Mouse (Mus musculus) limb, embryonic 15.5 days (tissue): ENCODE measurements around the gene Gm49711. TPM values are rescaled to one million over a fixed set of nuclear protein-coding genes. Genes with fewer than 3 reads are reported as not detected.

Experiments
- ATAC-seq: fragments of 200-750 bp; cut with Nextera tagmentation; 2 replicates; pipeline ENCODE4 v1.8.0; 2017; ENCODE audit warnings: low read depth, moderate TSS enrichment; ENCODE audit not compliant: insufficient number of reproducible peaks, low FRiP score, low TSS enrichment
- H3K27ac ChIP-seq: fragments of 300-500 bp; sonication (generic); 2 replicates; pipeline ENCODE4 v1.5.1; 2015; ENCODE audit warnings: moderate library complexity, mild to moderate bottlenecking, inconsistent platforms
- H3K27me3 ChIP-seq: fragments of 300-500 bp; sonication (generic); 2 replicates; pipeline ENCODE4 v1.6.1; 2015; ENCODE audit warnings: inconsistent platforms
- H3K36me3 ChIP-seq: fragments of 300-500 bp; sonication (generic); 2 replicates; pipeline ENCODE4 v1.6.1; 2015; ENCODE audit warnings: inconsistent platforms
- H3K4me1 ChIP-seq: fragments of 300-500 bp; sonication (generic); 2 replicates; pipeline ENCODE4 v1.6.1; 2015; ENCODE audit warnings: inconsistent platforms
- H3K4me2 ChIP-seq: fragments of 300-500 bp; sonication (generic); 2 replicates; pipeline ENCODE4 v1.6.1; 2015; ENCODE audit warnings: mild to moderate bottlenecking, inconsistent platforms
- H3K4me3 ChIP-seq: fragments of 300-500 bp; sonication (generic); 2 replicates; pipeline ENCODE4 v1.5.1; 2015; ENCODE audit warnings: mild to moderate bottlenecking, inconsistent platforms
- H3K9ac ChIP-seq: fragments of 300-500 bp; sonication (generic); 2 replicates; pipeline ENCODE4 v1.6.1; 2015; ENCODE audit warnings: inconsistent platforms
- H3K9me3 ChIP-seq: fragments of 300-500 bp; sonication (generic); 2 replicates; pipeline ENCODE4 v1.6.1; 2016; ENCODE audit warnings: inconsistent platforms
- WGBS: fragments of 180-500 bp; shearing (Covaris S2); methylation state at CpG from one replicate; pipeline ENCODE4 v1.1.7; 2015; 5-methylcytosine and 5-hydroxymethylcytosine counted together
- polyA plus RNA-seq: library from polyadenylated mRNA; unstranded; fragments of >200 nt; fragmentation: Nextera tagmentation; extraction: Ambion mirVana; gene quantifications from 2 replicates; pipeline ENCODE4 v1.2.1, GENCODE M21; 2015

Gm49711 gene
- polyA plus RNA-seq, 1 experiment from 2014 or later, result 0.27 TPM

- ATAC-seq, result no peak
Observed at GRCm38 (mm10) chr16:92039421-92039820, 18.7 kb upstream of the Gm49711 start.

DNA sequence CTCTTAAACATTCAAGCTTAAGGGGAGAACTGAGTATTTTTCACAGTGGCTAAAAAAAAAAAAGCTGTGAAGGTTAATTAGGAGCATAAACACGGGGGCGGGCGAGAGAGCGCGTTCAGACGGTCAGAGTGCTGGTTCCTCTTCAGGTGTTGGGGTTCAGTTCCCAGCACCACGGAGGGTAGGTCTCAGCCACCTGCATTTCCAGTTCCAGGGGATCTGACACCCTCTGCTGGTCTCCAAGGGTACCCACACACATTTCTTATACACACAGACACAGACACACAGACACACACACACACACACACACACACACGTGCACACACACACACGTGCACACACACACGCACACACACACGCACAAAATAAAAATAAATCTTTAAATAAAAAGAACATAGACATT is 18.1 kb upstream of the Gm49711 start:
- Histone ChIP-seq H3K4me2 (no peak overlapping the region), H3K9ac (no peak overlapping the region), H3K9me3 (no peaks in the 10 kb centered on the region), H3K4me3 (no peak overlapping the region), H3K27ac (no peak overlapping the region), H3K27me3 (no peaks in the 10 kb centered on the region), H3K4me1 (no peaks in the 10 kb centered on the region), H3K36me3 (no peaks in the 10 kb centered on the region)
- ATAC-seq, result no peak
- WGBS, result 94% methylated on average over 11 of the region's 11 CpGs

More at GRCm38 (mm10) chr16:92039421-92039820, 18.7 kb upstream of the Gm49711 start:
- Histone ChIP-seq H3K4me2 (no peak overlapping the region), H3K27me3 (no peaks in the 10 kb centered on the region), H3K36me3 (no peaks in the 10 kb centered on the region), H3K9me3 (no peaks in the 10 kb centered on the region), H3K9ac (no peak overlapping the region), H3K4me3 (no peak overlapping the region), H3K27ac (no peak overlapping the region), H3K4me1 (no peaks in the 10 kb centered on the region)
- 82% methylated on average over 7 of the region's 7 CpGs for WGBS

- Histone ChIP-seq H3K9me3 (no peaks in the 10 kb centered on the region), H3K36me3 (no peaks in the 10 kb centered on the region), H3K27ac (no peak overlapping the region), H3K27me3 (no peaks in the 10 kb centered on the region), H3K4me3 (no peak overlapping the region), H3K9ac (no peak overlapping the region), H3K4me1 (no peaks in the 10 kb centered on the region), H3K4me2 (no peak overlapping the region)
- no peak for ATAC-seq
- WGBS, result 80% methylated on average over 7 of the region's 7 CpGs
Observed at GRCm38 (mm10) chr16:92051777-92052310, 6.3 kb upstream of the Gm49711 start.

DNA sequence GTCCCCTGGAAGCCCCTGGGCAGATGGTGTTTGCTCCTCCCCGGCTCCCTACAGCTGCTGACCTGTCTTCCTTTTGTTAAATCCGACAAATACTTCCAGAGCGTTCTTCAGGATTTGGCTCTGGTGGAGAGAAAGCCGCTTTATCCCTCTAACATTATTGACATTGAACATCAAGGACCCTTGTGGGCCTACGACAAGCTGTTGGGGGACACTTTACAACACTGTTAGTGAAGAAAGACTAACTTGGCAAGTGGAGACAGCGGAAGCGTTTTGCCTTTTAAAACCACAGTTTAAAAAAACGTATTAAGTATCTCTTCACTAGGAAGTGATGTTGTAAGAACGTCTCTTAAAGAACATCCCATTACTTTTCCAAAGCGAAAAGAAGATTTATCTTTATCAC is 5.5 kb upstream of the Gm49711 start:
- H3K4me1 ChIP-seq, result no peaks in the 10 kb centered on the region
- H3K27me3 ChIP-seq, result no peaks in the 10 kb centered on the region
- H3K36me3 ChIP-seq, result no peaks in the 10 kb centered on the region
- no peak overlapping the region for H3K27ac ChIP-seq
- H3K4me3 ChIP-seq, result no peak overlapping the region
- no peak for ATAC-seq
- H3K9ac ChIP-seq, result no peak overlapping the region
- no peak overlapping the region for H3K4me2 ChIP-seq
- WGBS, result 79% methylated on average over 10 of the region's 10 CpGs
- no peaks in the 10 kb centered on the region for H3K9me3 ChIP-seq

GRCm38 (mm10) chr16:92056711-92057110 is 1.4 kb upstream of the Gm49711 start:
- Histone ChIP-seq H3K9me3 (no peaks in the 10 kb centered on the region), H3K36me3 (peaks cover 10% of the 10 kb centered on the region), H3K27me3 (no peaks in the 10 kb centered on the region), H3K9ac (no peak overlapping the region), H3K4me2 (no peak overlapping the region), H3K4me3 (no peak overlapping the region), H3K27ac (no peak overlapping the region), H3K4me1 (peaks cover 12% of the 10 kb centered on the region; the same call in 1 of the 2 replicates)
- WGBS, result 57% methylated on average over 2 of the region's 2 CpGs
- no peak for ATAC-seq

DNA sequence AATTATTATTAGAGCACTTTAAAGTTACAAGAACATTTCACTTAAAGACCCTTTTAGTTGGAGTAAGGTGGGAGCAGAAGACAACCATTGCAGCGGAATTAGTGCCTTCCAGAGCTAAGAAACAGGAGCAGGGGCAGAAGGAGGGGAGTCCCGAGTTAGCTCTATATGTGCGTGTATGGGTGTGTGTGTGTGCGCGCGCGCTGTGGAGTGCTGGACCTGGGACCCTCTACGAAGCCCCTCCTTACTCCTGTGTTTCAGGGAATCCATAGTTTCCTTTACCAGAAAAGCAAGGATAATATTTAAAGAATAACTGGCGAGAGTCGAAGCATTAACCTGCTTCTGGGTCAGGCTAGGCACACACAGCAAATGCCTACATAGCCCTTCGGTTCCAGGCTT is 662 bp upstream of the Gm49711 start:
- H3K36me3 ChIP-seq, result peaks cover 15% of the 10 kb centered on the region
- peaks cover 12% of the 10 kb centered on the region; the same call in 1 of the 2 replicates for H3K4me1 ChIP-seq
- H3K9ac ChIP-seq, result peak overlapping the region; percentile 54
- H3K4me2 ChIP-seq, result peak overlapping the region; percentile 86
- no peaks in the 10 kb centered on the region for H3K27me3 ChIP-seq
- H3K27ac ChIP-seq, result peak overlapping the region; percentile 86
- no peak for ATAC-seq
- H3K4me3 ChIP-seq, result peak overlapping the region; percentile 88
- H3K9me3 ChIP-seq, result no peaks in the 10 kb centered on the region
- 2% methylated on average over 11 of the region's 11 CpGs for WGBS

GRCm38 (mm10) chr16:92058644-92059620 is 816 bp downstream of the Gm49711 start:
- peak overlapping the region; percentile 86 for H3K4me2 ChIP-seq
- WGBS, result 2% methylated on average over 46 of the region's 63 CpGs
- peak overlapping the region; percentile 59 for H3K9ac ChIP-seq
- H3K27ac ChIP-seq, result no peak overlapping the region
- H3K9me3 ChIP-seq, result no peaks in the 10 kb centered on the region
- ATAC-seq, result no peak
- H3K4me1 ChIP-seq, result peaks cover 12% of the 10 kb centered on the region; the same call in 1 of the 2 replicates
- peaks cover 23% of the 10 kb centered on the region for H3K36me3 ChIP-seq
- H3K4me3 ChIP-seq, result peak overlapping the region; percentile 88
- no peaks in the 10 kb centered on the region for H3K27me3 ChIP-seq

GRCm38 (mm10) chr16:92060213-92060612 is 2.1 kb downstream of the Gm49711 start:
- Histone ChIP-seq H3K4me2 (peak overlapping the region; percentile 86; the same call in 1 of the 2 replicates), H3K9me3 (no peaks in the 10 kb centered on the region), H3K4me3 (peak overlapping the region; percentile 9; the same call in 1 of the 2 replicates), H3K27me3 (no peaks in the 10 kb centered on the region), H3K4me1 (peaks cover 12% of the 10 kb centered on the region; the same call in 1 of the 2 replicates), H3K27ac (no peak overlapping the region), H3K9ac (no peak overlapping the region), H3K36me3 (peaks cover 23% of the 10 kb centered on the region)
- ATAC-seq, result no peak
- WGBS, result 73% methylated on average over 3 of the region's 3 CpGs

DNA sequence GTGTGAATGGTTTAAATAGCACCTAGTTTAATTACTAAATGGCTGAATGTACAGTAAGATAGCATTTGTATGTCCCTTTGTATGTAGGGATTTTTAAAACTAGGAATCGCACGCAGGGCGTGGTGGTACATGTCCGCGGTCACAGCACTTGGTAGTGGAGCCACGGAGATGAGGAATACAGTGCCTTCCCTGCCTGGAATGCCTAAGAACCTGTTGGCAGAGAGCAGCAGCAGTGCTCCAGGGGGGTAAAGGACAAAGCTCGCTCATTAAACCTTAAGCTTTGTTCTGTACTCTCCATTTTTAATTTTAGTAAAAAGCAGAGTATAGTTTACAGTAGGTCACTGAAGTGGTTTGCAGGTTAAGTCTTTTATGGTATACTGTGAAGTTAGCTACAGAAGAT is 3.5 kb downstream of the Gm49711 start:
- ATAC-seq, result no peak
- WGBS, result 94% methylated on average over 7 of the region's 7 CpGs
- Histone ChIP-seq H3K9ac (no peak overlapping the region), H3K9me3 (no peaks in the 10 kb centered on the region), H3K36me3 (peaks cover 30% of the 10 kb centered on the region), H3K4me1 (peaks cover 12% of the 10 kb centered on the region; the same call in 1 of the 2 replicates), H3K27me3 (no peaks in the 10 kb centered on the region), H3K4me3 (no peak overlapping the region), H3K27ac (no peak overlapping the region), H3K4me2 (no peak overlapping the region)

GRCm38 (mm10) chr16:92062832-92063231 is 4.7 kb downstream of the Gm49711 start:
- Histone ChIP-seq H3K4me2 (no peak overlapping the region), H3K36me3 (peaks cover 40% of the 10 kb centered on the region), H3K4me3 (no peak overlapping the region), H3K4me1 (peaks cover 12% of the 10 kb centered on the region; the same call in 1 of the 2 replicates), H3K9me3 (no peaks in the 10 kb centered on the region), H3K27me3 (no peaks in the 10 kb centered on the region), H3K9ac (no peak overlapping the region), H3K27ac (no peak overlapping the region)
- no peak for ATAC-seq
- 95% methylated on average over 1 of the region's 1 CpGs for WGBS

DNA sequence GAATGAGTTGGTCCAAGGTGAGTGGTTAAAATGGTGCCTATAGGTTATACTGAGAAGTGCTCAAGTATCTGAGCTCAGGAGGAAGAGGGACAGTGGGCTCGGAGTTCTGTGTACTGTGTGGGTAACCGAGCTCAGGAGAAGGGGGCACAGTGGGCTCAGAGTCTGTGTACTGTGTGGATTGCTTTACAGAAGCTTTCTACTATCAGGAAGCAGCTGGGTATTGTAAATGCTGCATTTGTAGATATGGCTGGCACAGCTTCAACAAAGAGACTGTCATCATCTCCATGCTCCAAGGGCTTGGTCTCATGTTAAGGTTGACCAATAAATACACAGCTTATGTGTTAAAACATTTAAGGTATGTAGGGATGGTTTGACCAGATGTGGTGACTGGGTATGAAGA is 6.7 kb downstream of the Gm49711 start:
- WGBS, result 92% methylated on average over 2 of the region's 2 CpGs
- Histone ChIP-seq H3K27ac (no peak overlapping the region), H3K4me2 (no peak overlapping the region), H3K9ac (no peak overlapping the region), H3K4me3 (no peak overlapping the region), H3K9me3 (no peaks in the 10 kb centered on the region), H3K4me1 (peaks cover 10% of the 10 kb centered on the region; the same call in 1 of the 2 replicates), H3K27me3 (no peaks in the 10 kb centered on the region), H3K36me3 (peaks cover 46% of the 10 kb centered on the region)
- no peak for ATAC-seq

GRCm38 (mm10) chr16:92070338-92070737 is 12.2 kb downstream of the Gm49711 start:
- Histone ChIP-seq H3K36me3 (peaks cover 35% of the 10 kb centered on the region), H3K4me3 (no peak overlapping the region), H3K9me3 (no peaks in the 10 kb centered on the region), H3K4me1 (no peaks in the 10 kb centered on the region), H3K27ac (no peak overlapping the region), H3K4me2 (no peak overlapping the region), H3K27me3 (no peaks in the 10 kb centered on the region), H3K9ac (no peak overlapping the region)
- no peak for ATAC-seq
- WGBS, result 92% methylated on average over 8 of the region's 8 CpGs
